ENCODE assay signal across 8 mouse cellular contexts in genomic region chr5:129895198-129896088, GRCm38 (mm10). TPM values are rescaled to one million over a fixed set of nuclear protein-coding genes. Genes with fewer than 3 reads are reported as not detected.
DNase-seq lines count a peak whose midpoint lies in the region; ATAC-seq lines count a peak whose summit lies in the region.

Zbed5 (plus strand) TSS chr5:129895723.

- 3% methylated on average over 44 of the region's 44 CpGs for WGBS in hindbrain, embryonic 12.5 days

- H3K9ac ChIP-seq in hindbrain, embryonic 12.5 days = peak within 1 kb of the TSS; percentile 64

- H3K36me3 ChIP-seq in hindbrain, embryonic 12.5 days = no peaks in the 10 kb centered on the region

- DNase-seq in NIH3T3 (ENCODE audit: low read depth) = peak; percentile 96
- peak; percentile 91 to 92 for DNase-seq in cerebellum, postnatal 10 days
- peak; percentile 82 to 87 for DNase-seq in frontal cortex, postnatal 10 days (ENCODE audit: low spot score in 2 of 2)
- DNase-seq in layer of hippocampus, postnatal 14 days (ENCODE audit: low spot score in 2 of 2) = peak; percentile 83 to 91
- DNase-seq in lung, postnatal 14 days = peak; percentile 87
- peak; percentile 85 for DNase-seq in retina, adult 2 months (ENCODE audit: low read depth, low spot score)
- peak; percentile 78 to 83 for DNase-seq in thymus, postnatal 36 days

- no peaks in the 10 kb centered on the region for H3K9me3 ChIP-seq in hindbrain, embryonic 12.5 days (replicated peaks)

- peak within 1 kb of the TSS; percentile 77 for H3K4me2 ChIP-seq in hindbrain, embryonic 12.5 days (replicated peaks)

- H3K27me3 ChIP-seq in hindbrain, embryonic 12.5 days = no peaks in the 10 kb centered on the region

- H3K4me1 ChIP-seq in hindbrain, embryonic 12.5 days = peaks cover 6% of the 10 kb centered on the region; the same call in 1 of the 2 replicates

- no peak within 1 kb of the TSS for H3K27ac ChIP-seq in hindbrain, embryonic 12.5 days

- H3K4me3 ChIP-seq in hindbrain, embryonic 12.5 days = peak within 1 kb of the TSS; percentile 68

- peak; percentile 98 for ATAC-seq in hindbrain, embryonic 12.5 days (ENCODE audit: low FRiP score)

RNA-seq across cellular contexts. Expression of gene Zbed5, which starts in this region (rescaled TPM):
- polyA plus RNA-seq in hindbrain, embryonic 12.5 days (2016; fragmentation: Nextera tagmentation; extraction: Ambion mirVana) = 10.9 and 12.4 TPM in 2 replicates
- total RNA-seq in layer of hippocampus, postnatal 14 days (2021) = 1 to 10 TPM; 4.2 to 4.6 TPM
